Mouse (Mus musculus): ENCODE results near the gene Tmcc2.
A peak's percentile ranks its signal among the peaks of the same experiment; 100 is the strongest.
"Not testable (repeated sequence)": the region's sequence is repeated elsewhere in the genome, so short reads cannot be mapped to it uniquely, and the experiment has no call there.

Tmcc2 gene

GRCm38 (mm10) chr1:132367692-132368506 lies 23.2 kb downstream of the Tmcc2 start:
- DNase-seq (ENCODE audit: low spot score) = peak; percentile 72

GRCm38 (mm10) chr1:132366937-132367336 lies 24.1 kb downstream of the Tmcc2 start:
- DNase-seq (ENCODE audit: low spot score) = no peak

DNA sequence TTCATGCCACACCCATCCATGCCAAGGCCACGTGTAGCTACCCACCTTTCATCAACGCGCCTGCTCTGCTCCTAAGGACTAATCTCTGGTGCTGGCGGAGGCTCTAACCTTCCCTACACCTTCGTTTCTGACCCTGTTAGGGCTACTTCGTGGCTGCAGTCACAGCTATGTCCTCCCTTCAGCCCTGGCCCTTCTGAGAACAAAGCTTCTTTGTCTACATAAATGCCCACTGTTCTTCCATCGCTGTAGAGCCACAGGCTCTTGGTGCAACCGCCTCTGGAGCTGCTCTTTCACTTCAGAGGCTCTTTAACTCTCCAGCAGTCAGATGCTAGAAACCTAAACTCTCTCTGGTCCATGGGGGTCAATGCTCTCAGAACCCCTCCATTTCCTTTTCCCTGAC lies 24.8 kb downstream of the Tmcc2 start:
- no peak for DNase-seq (ENCODE audit: low spot score)

- no peak for DNase-seq (ENCODE audit: low spot score)
Observed at GRCm38 (mm10) chr1:132365645-132366044, 25.4 kb downstream of the Tmcc2 start.

DNA sequence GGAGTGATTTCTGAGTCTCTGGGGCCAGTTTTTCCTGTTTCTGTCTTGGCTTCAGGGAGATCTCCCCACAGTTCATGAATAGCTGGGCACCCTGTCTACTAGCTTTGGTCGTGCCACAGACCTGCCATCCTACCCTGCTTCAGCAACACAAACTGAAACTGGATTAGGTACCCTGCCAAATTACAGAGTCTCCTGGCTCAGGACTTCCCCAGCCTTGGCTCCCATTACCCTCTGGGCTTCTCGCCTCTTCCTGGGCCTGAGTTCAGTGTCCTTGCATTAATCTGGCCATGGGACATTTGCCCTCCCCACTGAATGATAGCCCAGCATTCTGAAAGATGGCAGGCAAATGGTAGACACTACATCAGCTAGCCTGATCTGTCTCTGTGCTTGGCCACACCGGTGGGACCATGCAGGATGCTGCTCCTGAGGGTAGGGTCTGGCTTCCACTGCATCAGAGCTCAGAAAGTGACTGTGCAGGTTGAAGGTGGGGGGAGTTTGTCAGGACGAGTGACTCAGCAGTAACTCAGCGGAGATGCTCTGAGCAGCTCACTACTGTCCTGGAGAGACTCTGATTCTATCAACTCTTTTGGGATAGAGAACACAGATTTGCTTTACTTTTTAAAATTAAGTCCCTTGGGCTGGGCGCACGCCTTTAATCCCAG lies 26.1 kb downstream of the Tmcc2 start:
- no peak for DNase-seq (ENCODE audit: low spot score)

DNA sequence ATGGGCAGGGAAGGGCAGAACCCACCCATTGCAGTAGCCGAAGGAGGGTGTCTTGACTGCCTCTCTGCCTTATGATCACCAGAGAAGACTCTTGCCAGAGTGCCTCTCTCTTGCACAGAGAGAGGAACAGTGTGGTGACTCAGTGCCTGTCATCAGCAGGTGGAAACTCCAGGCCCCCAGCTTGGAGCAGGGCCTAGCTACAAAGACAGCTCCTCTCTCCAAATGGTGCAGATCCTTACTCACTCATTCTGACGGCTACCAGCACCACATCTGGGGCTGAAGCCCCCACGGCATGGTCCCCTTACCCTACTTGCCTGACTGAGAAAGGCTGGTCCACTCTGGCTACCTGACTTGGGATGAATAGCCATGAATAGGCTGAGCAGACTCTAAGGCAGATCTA lies 26.7 kb downstream of the Tmcc2 start:
- no peak for DNase-seq (ENCODE audit: low spot score)

DNA sequence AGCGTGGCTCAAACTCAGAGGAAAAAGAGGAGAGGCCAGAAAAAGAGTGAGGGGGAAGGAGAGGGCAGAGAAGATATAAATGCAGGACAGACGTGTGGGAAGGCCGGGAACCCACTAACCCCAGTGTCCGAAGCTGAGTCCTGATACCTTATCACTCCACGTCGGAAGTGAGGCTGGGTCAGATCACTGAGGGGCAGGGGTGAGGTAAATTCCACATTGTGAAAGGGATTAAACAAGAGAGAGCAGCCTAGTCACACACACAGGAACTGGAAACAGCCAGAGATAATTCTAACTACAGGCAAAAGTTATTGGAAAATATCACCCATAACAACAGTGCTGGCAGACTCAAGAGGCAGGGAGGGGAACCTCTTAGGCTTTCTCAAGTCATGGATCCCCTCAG lies 29.1 kb downstream of the Tmcc2 start:
- DNase-seq (ENCODE audit: low spot score) = no peak

- DNase-seq (ENCODE audit: low spot score) = no peak
Observed at GRCm38 (mm10) chr1:132356841-132357240, 34.2 kb downstream of the Tmcc2 start.

DNA sequence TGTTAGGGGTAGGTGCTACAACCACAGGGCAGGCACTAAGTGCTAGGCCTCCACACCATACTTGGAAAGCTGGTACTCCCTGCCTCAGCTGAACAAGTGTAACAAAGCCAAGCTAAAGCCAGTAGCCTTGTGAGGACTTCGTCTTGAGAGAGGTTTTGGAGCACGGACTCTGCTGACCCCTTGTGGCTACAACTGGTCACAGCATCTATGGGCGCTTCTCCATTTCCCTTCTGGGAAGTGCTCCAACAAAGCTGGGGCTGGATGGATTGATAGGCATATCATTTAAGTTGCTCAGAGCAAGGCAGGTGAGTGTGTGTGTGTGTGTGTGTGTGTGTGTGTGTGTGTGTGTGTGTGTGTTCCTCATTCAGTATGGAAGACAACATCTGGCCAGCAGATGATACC lies 35.2 kb downstream of the Tmcc2 start:
- peak; percentile 81 for DNase-seq (ENCODE audit: low spot score)

DNA sequence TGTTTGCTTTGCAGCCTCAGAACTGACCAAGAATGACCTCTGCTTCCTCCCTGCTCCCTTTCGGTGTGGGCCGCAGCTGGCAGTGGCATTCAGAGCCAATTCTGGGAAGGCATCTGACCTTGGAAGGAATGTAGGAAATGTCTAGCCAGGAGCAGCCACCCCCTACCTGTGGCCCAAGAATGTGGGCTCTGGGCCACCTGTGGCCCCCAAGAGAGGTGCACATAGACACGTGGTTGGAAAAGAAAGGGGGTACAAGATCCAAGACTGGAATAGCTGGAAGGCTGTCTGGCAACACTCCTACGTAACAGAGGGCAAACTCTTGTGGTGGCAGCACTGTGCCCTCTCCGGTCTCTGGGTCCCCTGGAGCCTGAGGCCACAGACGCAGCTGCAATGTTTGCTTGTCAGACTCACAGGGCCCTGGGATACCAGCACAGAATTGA lies 35.9 kb downstream of the Tmcc2 start:
- DNase-seq (ENCODE audit: low spot score) = no peak

DNA sequence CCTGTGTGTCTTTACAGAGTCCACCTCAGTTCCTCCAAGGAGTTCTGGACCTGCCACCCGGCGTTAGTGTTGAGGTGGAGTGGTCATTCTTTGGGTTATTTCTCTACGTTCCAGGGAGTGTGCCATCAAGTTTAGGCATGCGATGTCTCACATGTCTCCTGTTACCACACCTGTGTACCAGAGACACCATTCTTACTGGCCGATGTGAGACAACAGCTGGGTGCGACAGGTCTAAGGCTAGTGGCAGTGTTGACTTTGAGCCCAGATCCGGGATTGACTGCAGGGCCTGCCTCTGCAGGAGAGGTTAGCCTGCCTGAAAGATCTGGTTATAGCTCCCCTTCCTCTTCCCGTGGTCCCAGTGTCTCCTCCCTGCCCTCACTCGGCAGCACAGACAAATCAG lies 36.8 kb downstream of the Tmcc2 start:
- DNase-seq (ENCODE audit: low spot score) = no peak

DNA sequence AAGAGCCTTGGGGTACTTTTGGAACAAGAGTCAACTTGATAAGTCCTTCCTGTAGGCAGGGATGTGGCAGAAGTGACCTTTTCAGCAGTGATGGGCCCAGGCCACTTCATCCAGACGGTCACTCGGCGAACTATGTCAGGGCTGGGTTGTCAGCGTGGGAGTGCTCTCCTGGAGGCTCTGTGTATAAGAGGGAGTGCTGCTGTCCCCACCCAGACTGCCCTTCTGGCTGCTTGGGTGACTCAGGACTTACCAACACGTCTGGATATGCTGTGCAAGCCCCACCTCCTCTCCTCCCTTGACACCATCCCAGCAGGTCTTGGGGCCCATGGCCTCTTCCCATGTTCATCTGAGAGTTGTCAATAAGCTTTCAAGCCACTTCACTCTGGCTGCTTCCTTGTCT lies 37.7 kb downstream of the Tmcc2 start:
- no peak for DNase-seq (ENCODE audit: low spot score)

GRCm38 (mm10) chr1:132351058-132351457 lies 40.0 kb downstream of the Tmcc2 start:
- DNase-seq (ENCODE audit: low spot score) = no peak

- not testable (repeated sequence) for DNase-seq (ENCODE audit: low spot score)
Observed at GRCm38 (mm10) chr1:132349601-132350000, 41.5 kb downstream of the Tmcc2 start.

DNA sequence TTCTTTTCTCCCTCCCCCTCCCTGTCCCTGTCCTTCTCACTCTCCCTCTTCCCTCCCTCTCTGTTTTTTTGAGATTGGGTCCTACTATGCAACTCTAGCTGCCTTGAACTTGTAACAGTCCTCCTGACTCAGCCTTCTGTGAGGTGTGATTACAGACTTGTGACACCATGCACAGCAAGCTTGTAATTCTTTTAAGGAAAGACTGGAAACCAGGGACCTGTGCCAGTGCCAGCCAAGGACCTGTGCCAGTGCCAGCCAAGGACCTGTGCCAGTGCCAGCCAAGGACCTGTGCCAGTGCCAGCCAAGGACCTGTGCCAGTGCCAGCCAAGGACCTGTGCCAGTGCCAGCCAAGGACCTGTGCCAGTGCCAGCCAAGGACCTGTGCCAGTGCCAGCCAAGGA lies 42.0 kb downstream of the Tmcc2 start:
- DNase-seq (ENCODE audit: low spot score) = not testable (repeated sequence)

DNA sequence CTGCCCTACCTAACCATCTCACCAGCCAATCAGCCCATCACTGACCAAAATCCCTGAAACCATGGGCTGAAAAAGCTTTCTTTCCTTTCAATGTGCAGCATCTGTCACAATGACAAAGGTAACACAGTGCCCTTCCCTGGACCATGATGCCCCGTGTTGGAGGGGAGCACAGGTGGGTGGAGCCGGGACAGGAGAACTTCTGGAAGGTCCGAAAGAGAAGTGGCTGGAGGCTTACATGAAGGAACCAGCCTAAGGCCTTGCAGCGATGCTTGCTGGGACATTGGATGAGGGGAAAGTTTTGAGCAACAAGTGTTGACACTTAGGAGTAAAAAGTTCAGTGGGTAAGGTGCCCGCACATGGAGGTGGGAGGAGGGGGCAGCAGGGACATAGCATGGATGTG lies 42.7 kb downstream of the Tmcc2 start:
- no peak for DNase-seq (ENCODE audit: low spot score)

DNA sequence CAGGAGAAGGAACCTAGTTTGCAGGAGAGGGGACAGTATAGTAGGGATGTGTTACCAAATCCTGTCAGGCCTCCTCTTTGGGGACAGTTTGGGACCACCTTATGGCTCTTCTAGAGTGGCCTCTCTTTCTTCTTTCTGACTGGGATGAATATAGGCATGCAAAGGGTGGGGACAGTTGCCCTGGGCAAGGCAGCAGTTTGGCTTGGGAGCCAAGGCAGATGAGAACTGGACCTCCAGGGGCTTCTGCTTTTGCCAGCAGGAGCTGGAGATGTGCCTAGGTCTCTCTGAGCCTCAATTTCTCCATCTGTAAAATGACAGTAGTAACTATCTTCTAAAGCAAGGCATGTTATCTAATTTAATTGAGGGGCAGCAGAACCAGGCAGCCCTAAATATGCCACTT lies 44.1 kb downstream of the Tmcc2 start:
- no peak for DNase-seq (ENCODE audit: low spot score)

- peak; percentile 36 for DNase-seq (ENCODE audit: low spot score)
Observed at GRCm38 (mm10) chr1:132346134-132346851, 44.8 kb downstream of the Tmcc2 start.

DNA sequence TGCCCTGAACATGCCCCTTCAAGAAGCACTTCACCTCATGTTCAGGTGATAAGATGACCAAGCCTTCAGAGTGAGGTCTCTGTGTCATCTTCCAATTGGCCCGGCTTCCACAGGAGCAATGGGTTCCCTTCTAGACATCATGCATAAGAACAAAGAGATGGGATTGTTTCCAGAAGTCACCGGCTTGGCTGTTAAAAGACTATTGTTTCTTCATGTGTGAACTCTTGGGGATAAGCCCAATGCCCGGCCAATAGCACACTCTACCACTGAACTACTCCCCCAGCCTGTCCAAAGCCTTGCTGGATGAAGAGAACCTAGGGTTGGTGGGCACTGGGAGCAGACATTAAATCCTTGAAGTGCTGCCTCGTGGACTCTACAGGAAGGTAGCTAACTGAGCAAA lies 45.6 kb downstream of the Tmcc2 start:
- no peak for DNase-seq (ENCODE audit: low spot score)

DNA sequence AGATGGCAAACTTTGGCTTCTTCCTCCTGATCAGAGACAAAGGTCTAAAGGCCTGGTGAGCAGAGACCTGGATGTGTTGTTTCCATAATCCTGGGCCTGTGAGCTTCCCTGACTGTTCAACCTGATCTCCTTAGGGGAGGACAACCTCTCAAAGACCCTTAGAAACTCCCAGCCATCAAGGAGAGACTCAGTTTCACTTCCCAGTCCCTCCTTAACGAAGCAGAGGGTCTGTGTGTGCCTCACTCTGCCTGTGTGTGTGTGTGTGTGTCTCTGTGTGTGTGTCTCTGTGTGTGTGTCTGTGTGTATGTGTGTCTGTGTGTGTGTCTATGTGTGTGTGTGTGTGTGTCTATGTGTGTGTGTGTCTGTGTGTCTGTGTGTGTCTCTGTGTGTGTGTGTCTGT lies 47.4 kb downstream of the Tmcc2 start:
- no peak for DNase-seq (ENCODE audit: low spot score)

- DNase-seq (ENCODE audit: low spot score) = no peak
Observed at GRCm38 (mm10) chr1:132343191-132343590, 47.9 kb downstream of the Tmcc2 start.

DNA sequence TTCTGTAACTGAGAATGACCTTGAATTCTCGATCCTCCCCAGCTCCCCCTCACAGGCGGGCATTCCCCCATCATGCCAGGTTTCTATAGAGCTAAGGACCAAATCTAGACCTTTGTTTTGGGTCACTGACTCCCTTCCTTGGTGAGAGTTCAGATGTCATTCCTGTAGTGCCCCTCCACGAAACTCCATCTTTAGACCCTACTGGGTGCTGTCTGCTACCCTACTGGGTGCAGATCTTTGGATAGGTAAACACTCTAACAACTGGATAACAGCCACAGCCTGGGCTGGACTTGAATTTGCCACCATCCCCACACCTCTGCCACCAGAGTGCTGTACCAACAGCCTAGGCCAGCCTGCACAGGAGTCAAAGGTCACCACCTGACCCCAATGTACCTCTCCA lies 48.6 kb downstream of the Tmcc2 start:
- DNase-seq (ENCODE audit: low spot score) = no peak

Data from ovary, postnatal 36 days (tissue).